Mouse (Mus musculus) olfactory bulb, adult 2 months (tissue): ENCODE data around the gene Gm43191.

ENCODE experiments used
- CTCF ChIP-seq: fragments of 200-500 bp; IDR thresholded peaks from 2 replicates; pipeline ENCODE4 v1.5.1; 2012; ENCODE audit warnings: low read depth, mild to moderate bottlenecking, low read length, moderate library complexity; ENCODE audit not compliant: insufficient read depth
- POLR2A ChIP-seq: fragments of 200-500 bp; IDR thresholded peaks from 2 replicates; pipeline ENCODE4 v1.6.1; 2012; ENCODE audit warnings: mild to moderate bottlenecking, low read depth, low read length, moderate library complexity; ENCODE audit not compliant: insufficient read depth

GRCm38 (mm10) chr3:116599705-116600104 lies 81.4 kb downstream of the Gm43191 start:
- TF ChIP-seq POLR2A: no peak
- TF ChIP-seq CTCF: no peak
